Mouse (Mus musculus) liver, postnatal 0 days (tissue): ENCODE results near the gene Tomt.

Source experiments
- CTCF ChIP-seq: sonication (generic); IDR thresholded peaks from 2 replicates; pipeline ENCODE4 v1.5.1; 2016; ENCODE audit warnings: antibody characterized with exemption, low read depth
- EP300 ChIP-seq: IDR thresholded peaks from 2 replicates; pipeline ENCODE4 v1.6.1; 2016; ENCODE audit warnings: antibody characterized with exemption, low read depth, mild to moderate bottlenecking

DNA sequence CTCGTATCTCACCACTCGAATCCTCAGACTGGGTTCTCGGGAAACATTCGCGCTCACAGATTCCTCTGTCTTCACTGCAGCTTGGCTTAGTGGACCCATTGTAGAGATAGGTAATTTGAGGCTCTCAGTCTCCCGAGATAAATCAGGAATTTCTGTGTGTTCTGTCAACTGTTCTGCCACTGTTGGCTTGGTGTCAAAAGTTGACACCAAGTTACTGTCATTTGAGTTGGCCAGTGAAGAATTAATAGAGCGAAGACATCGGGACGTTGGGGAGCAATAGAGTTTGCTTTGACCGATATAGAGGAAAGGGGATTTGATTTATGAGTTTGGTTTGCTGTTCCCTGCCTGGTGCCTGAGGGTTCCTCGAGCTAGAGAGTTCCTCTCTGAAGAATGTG, at the start of gene Tomt:
- no peak for TF ChIP-seq CTCF
- no peak for TF ChIP-seq EP300
